Mouse (Mus musculus) layer of hippocampus, adult 2 months (tissue): ENCODE measurements at regions not wholly inside any gene's neighbourhood (a gene's known extent, or its start where the extent isn't known, plus 50 kb on each side); places are given as distances from the start of the nearest gene placed in this dataset.

ENCODE experiments used
- DNase-seq, 2 experiments: peaks; one replicate each; pipeline ENCODE4 v3.0.0; 2022; ENCODE audit warnings: low spot score in 2 of 2
- H3K27ac ChIP-seq: fragments of 200-600 bp; 2 replicates; pipeline ENCODE4 v1.8.1; 2022
- H3K4me3 ChIP-seq: fragments of 200-600 bp; 2 replicates; pipeline ENCODE4 v1.8.1; 2022; ENCODE audit warnings: mild to moderate bottlenecking
- CTCF ChIP-seq: fragments of 200-600 bp; conservative IDR thresholded peaks from 2 replicates; pipeline ENCODE4 v1.8.1; 2022; ENCODE audit warnings: antibody characterized with exemption, mild to moderate bottlenecking, moderate library complexity

GRCm38 (mm10) chrX:167108356-167108755 lies 100.8 kb downstream of the Tmsb4x start:
- DNase-seq: no peak
- Histone ChIP-seq H3K4me3 (no peak overlapping the region), H3K27ac (no peak overlapping the region)
- no peak for TF ChIP-seq CTCF

- TF ChIP-seq CTCF: no peak
- no peak overlapping the region for H3K4me3 ChIP-seq
- no peak overlapping the region for H3K27ac ChIP-seq
- no peak for DNase-seq
These were observed 101.6 kb downstream of the Tmsb4x start for GRCm38 (mm10) chrX:167107469-167107868.

- no peak overlapping the region for H3K4me3 ChIP-seq
- no peak for TF ChIP-seq CTCF
- H3K27ac ChIP-seq: peak overlapping the region; percentile 80
- DNase-seq: peak; percentile 38 to 72
These were observed 103.1 kb downstream of the Tmsb4x start for GRCm38 (mm10) chrX:167105931-167106417.

- TF ChIP-seq CTCF: no peak
- Histone ChIP-seq H3K4me3 (no peak overlapping the region), H3K27ac (peak overlapping the region; percentile 80)
- no peak for DNase-seq
These were observed 103.8 kb downstream of the Tmsb4x start for GRCm38 (mm10) chrX:167105354-167105753.

- H3K4me3 ChIP-seq: no peak overlapping the region
- TF ChIP-seq CTCF: no peak
- no peak for DNase-seq
- peak overlapping the region; percentile 59 for H3K27ac ChIP-seq
These were observed 104.9 kb downstream of the Tmsb4x start for GRCm38 (mm10) chrX:167104247-167104621.

GRCm38 (mm10) chrX:167103501-167104246 lies 105.4 kb downstream of the Tmsb4x start:
- no peak for TF ChIP-seq CTCF
- Histone ChIP-seq H3K4me3 (no peak overlapping the region), H3K27ac (peak overlapping the region; percentile 59)
- DNase-seq: peak in 1 of 2 experiments; percentile 12

- Histone ChIP-seq H3K4me3 (no peak overlapping the region), H3K27ac (peak overlapping the region; percentile 53; the same call in 1 of the 2 replicates)
- no peak for DNase-seq
- no peak for TF ChIP-seq CTCF
These were observed 107.2 kb downstream of the Tmsb4x start for GRCm38 (mm10) chrX:167101929-167102328.

- TF ChIP-seq CTCF: no peak
- H3K4me3 ChIP-seq: no peak overlapping the region
- no peak overlapping the region for H3K27ac ChIP-seq
- no peak for DNase-seq
These were observed 109.7 kb downstream of the Tmsb4x start for GRCm38 (mm10) chrX:167099411-167099810.

GRCm38 (mm10) chrX:167098914-167099313 lies 110.2 kb downstream of the Tmsb4x start:
- no peak overlapping the region for H3K4me3 ChIP-seq
- TF ChIP-seq CTCF: no peak
- no peak for DNase-seq
- no peak overlapping the region for H3K27ac ChIP-seq

- H3K27ac ChIP-seq: no peak overlapping the region
- H3K4me3 ChIP-seq: no peak overlapping the region
- no peak for TF ChIP-seq CTCF
- DNase-seq: no peak
These were observed 117.3 kb downstream of the Tmsb4x start for GRCm38 (mm10) chrX:167091841-167092240.

- no peak for DNase-seq
- Histone ChIP-seq H3K4me3 (no peak overlapping the region), H3K27ac (no peak overlapping the region)
- TF ChIP-seq CTCF: no peak
These were observed 120.2 kb downstream of the Tmsb4x start for GRCm38 (mm10) chrX:167088930-167089329.

- Histone ChIP-seq H3K27ac (no peak overlapping the region), H3K4me3 (no peak overlapping the region)
- DNase-seq: no peak
- TF ChIP-seq CTCF: no peak
These were observed 120.7 kb downstream of the Tmsb4x start for GRCm38 (mm10) chrX:167088438-167088837.

GRCm38 (mm10) chrX:167080821-167081220 lies 128.3 kb downstream of the Tmsb4x start:
- Histone ChIP-seq H3K4me3 (no peak overlapping the region), H3K27ac (peak overlapping the region; percentile 62)
- no peak for DNase-seq
- no peak for TF ChIP-seq CTCF

GRCm38 (mm10) chrX:167069075-167069474 lies 140.0 kb downstream of the Tmsb4x start:
- Histone ChIP-seq H3K4me3 (no peak overlapping the region), H3K27ac (no peak overlapping the region)
- DNase-seq: no peak
- no peak for TF ChIP-seq CTCF
